Mouse (Mus musculus) spleen, embryonic (tissue): ENCODE measurements around the gene Pex1.
"Not testable (repeated sequence)": the region's sequence is repeated elsewhere in the genome, so short reads cannot be mapped to it uniquely, and the experiment has no call there.

ENCODE experiments used
- CTCF ChIA-PET: fragments of 350-600 bp; sonication (Branson Sonifier 250); formaldehyde crosslinking; loops from one replicate; lab custom pipeline; 2022; lab: Charles Lee

Gene Pex1

DNA sequence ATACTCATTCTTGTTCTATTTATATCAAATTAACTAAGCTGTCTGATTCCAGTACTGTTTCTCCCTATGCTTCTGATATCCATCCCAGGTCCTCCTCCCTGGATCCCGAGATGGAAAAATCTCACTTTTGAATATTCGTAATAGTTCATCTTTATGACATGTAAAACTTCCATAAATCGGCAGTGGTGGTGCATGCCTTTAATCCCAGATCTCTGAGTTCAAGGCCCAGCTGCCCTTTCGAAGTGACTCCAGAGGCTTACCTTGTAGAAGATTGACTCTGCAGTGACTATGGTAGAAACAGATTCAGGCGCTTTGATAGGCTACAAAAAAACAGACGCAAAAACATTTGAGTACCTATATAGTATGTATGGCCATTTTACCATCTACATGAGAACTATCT, 48.8 kb downstream of the Pex1 start:
- CTCF ChIA-PET: no interaction called here

DNA sequence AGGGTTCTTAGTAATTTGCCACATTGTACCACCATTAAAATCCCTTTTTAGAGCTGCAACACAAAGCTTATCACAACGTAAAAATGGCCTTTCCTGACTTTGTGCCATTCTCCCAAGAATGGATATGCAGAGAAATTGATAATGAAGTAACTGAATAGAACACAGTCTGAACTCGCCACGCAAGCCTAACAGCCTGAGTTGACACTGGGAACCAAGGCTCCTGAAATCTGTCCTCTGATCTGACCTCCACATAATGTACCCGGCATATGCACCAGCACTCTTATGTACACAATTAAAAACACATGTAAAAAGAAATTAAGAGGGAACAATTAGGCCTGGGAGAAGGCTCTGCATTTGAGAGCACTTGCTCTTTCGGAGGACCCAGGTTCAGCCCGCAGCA, 49.5 kb downstream of the Pex1 start:
- CTCF ChIA-PET: no interaction called here

DNA sequence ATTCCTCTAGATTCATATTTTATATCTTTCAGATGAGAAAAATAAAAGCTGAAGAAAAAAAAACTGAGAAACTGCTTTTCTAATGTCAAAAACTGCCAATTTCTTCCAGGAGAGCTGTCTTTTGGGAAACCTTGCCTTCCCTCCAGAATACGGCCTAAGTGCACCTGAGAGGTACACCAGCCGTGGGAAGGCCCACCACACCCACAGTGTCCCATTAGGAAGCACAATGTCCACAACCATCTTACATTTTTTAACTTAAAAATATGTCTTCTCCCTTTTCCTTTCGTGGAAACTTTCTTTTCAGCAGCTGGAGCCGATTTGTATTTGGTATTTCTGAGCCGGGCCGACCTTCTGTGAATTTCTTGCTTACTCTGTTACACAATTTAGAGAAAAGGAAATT, 50.7 kb downstream of the Pex1 start:
- CTCF ChIA-PET: interaction anchor here (0.6 to 0.7 kb wide), 2 partner anchors 243 to 295 kb away, joined by 3 to 4 read pairs; no protein-coding TSS in a partner anchor

DNA sequence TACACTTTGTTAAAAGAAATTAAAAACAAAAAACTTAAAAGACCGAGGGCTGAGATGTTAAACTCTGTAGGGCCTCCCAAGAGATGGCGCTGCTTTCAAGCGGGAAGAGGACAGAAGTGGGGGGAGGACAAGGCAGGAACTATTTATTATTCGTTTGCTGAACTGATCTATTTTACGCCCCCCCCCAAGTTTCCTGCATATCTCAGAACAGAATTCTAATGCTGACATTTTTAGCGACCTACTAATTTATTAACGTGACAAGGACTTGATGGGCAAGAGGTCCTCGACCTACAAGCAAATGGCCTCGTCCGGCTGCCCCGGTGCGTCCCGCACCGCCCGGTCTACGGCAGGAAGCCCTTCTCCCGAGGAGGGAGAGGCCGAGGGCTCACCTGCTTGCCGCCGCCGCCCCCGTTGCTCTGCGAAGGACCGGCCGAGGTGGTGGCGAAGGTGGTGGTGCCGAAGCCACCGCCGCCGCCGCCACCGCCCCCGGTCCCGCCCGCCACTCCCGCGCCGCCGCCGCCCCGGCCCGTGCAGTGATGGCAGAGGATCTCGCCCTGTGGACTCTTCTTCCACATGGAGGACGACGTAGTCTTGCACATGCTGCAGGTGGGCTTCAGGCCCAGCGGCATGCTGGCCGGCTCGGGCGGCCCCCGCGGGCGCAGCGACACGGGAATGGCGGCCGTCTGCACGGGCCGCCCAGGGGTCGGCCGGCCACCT, 51.3 kb downstream of the Pex1 start:
- CTCF ChIA-PET: interaction anchor here (0.6 to 1.6 kb wide), 3 partner anchors 156 to 295 kb away, joined by 3 to 5 read pairs (median 4); partner anchors contain the start of genes Ankib1 and Krit1

DNA sequence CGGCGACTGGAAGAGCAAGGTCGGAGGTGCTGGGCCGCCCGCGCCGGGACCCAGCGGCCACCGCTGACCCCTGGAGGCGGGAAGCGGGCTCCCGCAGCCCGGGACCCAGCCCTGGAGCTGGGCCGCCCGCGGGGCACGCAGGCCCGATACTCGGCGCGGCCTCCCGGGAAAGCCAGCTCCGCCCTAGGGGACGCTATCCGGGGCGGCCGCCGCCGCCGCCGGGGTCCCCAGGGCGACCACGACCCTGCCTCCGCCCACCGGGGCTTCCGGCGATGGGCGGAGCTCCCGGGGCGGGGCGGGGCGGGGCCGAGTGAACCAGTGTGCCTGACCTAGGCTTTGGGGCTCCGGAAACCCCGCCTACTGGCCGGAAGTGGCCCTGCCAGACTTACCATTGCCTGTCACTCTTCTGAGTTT, 51.8 kb downstream of the Pex1 start:
- CTCF ChIA-PET: interaction anchor here (1.6 kb wide), 1 partner anchor 155 kb away, joined by 5 read pairs; the partner anchor contains the start of genes Ankib1 and Krit1

DNA sequence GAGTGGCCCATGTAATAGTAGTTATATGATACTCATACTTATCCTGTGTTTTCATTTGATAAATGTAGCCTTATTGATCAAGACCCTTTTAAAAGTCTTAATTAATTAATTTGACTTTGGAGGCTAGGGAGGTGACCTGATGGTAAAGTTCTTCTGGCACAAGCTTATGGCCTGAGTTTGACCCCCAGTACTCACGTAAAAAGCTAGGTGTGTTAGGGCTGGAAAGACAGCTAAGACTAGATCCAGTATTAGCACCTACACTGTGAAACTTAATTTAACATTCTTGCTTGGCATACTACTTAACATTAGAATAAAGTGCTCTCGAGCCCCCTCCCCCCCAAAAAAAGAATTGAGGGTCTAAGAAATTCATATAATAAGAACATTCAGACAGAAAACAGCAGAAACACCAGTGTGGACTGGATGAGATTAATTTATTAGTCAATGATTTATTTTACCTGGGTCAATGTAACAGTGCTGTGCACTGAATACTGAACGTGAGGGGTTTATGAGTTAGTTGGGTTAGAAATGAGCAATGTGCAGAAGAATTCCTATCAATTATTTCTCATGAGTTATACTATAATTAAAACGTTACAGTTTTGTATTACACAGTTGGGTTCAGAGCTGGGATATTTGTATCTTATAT, 52.5 kb downstream of the Pex1 start:
- CTCF ChIA-PET: interaction anchor here (1.6 kb wide), 1 partner anchor 155 kb away, joined by 5 read pairs; the partner anchor contains the start of genes Ankib1 and Krit1

DNA sequence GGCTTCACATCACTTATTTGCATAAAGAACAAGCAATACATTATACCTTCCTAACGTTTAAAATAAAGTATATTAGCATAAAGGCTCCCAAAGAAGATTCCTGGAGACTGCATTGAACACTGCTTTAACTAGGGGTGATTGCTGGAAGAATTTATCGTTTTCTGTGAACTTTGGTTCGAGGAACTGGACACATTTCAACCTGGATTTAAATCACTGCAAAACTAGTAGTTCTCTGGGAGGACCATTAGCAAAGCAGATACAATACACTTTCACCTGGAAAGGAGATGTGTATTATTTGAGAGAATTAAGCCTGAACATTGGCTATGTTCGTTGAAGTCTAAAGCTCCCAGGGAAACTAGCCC, 53.0 kb downstream of the Pex1 start:
- CTCF ChIA-PET: interaction anchor here (1.6 kb wide), 1 partner anchor 154 kb away, joined by 5 read pairs; the partner anchor contains the start of genes Ankib1 and Krit1

DNA sequence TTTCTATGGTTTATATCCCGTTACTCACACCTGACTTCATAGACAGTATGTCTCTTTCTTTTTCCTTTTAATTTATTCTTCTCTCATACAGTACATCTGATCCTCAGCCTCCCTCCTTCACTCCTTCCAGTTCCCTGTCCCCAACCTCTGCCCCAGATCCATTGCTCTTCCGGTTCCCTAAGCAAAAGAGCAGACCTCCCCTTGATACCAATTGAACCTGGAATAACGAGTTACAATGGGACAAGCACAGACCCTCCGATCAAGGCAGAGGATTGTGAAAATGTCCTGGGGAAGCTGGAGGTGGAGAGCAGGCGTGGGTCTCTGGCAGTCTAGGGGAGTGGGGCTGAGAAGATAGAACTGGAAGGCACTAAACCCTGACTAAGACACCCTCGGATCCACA, 55.0 kb downstream of the Pex1 start, which contains the start of gene Tmbim7:
Tmbim7 (plus strand) TSS at position 301 of the 400 bp plus-strand sequence.
- CTCF ChIA-PET: no interaction called here

DNA sequence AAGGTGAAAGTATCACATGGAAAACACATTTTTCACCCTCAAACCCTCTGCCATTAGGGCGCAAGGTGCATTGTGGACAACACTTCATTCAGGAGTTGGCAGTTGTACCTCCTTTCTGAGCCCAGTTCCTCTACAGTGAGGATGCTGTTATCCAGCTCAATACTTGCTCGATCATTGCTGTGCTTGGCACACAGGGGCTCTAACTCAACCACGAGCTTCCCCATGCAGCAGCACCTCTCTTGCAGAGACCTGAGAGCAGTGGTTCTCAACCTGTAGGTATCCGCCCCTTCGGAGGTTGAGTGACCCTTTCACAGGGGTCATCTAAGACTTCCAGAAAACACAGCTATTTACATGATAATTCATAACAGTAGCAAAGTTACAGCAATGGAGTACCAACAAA, 55.8 kb downstream of the Pex1 start:
- CTCF ChIA-PET: interaction anchor here (0.6 kb wide), 1 partner anchor 18 kb away, joined by 4 read pairs; no protein-coding TSS in a partner anchor

DNA sequence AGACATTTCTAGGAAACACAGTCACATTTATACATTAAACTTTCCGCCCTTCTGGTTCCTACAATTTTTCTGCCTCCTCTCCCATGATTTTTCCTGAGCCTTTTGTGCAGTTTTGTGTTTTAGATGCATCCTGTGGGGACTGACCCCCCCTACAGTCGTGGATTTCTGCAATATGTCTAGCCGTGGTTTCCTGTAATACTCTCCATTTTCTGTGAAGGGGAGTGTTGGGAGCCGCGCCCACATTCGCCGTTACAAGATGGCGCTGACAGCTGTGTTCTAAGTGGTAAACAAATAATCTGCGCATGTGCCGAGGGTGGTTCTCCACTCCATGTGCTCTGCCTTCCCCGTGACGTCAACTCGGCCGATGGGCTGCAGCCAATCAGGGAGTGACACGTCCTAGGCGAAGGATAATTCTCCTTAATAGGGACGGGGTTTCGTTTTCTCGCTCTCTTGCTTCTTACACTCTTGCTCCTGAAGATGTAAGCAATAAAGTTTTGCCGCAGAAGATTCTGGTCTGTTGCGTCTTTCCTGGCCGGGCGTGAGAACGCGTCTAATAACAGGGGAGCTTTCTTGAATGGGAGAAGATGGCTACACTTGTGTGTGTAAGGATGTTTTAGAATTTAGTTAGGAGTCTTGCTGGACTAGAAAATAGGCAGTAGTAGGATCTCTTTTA, 57.2 kb downstream of the Pex1 start:
- CTCF ChIA-PET: not testable (repeated sequence)

DNA sequence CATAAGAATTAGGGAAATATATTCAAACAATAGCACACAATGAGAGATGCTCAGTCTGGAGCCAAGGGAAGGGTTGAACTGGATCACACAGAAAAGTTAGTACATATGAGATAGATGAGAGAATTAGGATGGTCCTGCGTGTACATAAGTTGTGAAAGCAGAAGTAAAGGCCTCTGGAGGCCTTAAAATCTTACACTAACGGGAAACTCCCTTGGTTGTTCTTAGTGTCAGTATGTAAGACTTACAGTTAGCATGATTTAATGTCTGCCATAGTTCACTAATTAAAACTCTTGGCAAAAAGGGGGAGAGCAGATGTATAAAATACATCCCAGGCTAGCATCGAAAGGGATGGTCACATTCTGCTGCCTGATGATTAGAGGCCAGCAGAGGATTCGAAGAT, 57.9 kb downstream of the Pex1 start:
- CTCF ChIA-PET: no interaction called here

DNA sequence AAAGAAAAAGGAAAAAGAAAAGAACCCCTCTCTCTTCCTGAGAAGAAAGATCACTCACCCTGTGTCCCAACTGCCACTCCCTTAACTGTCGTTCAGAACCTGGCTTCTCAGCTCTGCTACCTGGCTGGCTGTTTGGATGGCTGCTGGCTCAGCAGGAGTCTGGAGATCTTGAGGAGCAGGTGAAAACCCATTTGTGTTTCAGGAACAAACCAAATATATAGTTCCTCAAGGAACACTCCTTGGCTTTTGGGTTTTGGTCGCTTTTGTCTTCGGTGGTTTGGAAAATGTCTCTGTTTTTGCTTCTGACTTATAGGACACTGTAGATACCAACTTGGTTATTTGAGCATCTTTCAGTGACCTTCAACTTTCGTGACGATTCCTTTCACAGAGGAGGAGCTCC, 61.2 kb downstream of the Pex1 start, which contains the start of gene Gatad1:
Gatad1 (minus strand) TSS at position 101 of the 400 bp plus-strand sequence.
- CTCF ChIA-PET: no interaction called here

DNA sequence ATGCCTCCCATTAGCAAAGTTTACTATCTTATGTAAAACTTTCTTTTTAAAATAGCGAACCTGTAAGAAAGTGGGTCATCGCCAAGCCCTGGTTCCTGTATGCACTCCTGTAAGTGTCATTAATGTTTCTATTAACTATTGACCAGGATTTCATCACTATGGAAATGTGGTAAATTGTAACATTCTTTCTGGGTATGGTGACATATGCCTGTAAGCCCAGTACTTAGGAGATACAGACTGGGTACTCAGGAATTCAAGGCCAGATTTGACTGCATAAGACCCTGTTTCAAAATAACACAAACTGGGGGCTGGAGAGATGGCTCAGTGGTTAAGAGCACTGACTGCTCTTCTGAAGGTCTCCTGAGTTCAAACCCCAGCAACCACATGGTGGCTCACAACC, 69.4 kb downstream of the Pex1 start:
- CTCF ChIA-PET: no interaction called here

DNA sequence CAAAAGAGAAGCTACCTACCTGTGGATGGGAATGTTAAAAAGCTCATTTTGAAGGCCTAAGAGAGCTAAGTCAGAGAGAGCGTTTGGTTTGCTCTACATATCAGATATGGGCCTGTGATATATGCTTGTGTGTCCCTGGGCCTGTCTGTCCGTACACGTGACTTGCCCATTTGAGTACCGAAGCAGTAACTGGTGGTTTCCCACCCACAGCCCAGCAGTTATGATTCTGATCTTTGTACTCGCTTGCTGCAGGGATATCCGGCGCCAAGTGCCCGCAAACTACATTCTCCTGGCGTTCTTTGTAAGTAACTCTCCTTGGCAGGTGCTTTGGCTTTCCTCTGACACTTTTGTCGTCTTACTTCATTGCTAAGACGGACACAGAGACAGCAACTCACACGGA, 70.7 kb downstream of the Pex1 start:
- CTCF ChIA-PET: no interaction called here

DNA sequence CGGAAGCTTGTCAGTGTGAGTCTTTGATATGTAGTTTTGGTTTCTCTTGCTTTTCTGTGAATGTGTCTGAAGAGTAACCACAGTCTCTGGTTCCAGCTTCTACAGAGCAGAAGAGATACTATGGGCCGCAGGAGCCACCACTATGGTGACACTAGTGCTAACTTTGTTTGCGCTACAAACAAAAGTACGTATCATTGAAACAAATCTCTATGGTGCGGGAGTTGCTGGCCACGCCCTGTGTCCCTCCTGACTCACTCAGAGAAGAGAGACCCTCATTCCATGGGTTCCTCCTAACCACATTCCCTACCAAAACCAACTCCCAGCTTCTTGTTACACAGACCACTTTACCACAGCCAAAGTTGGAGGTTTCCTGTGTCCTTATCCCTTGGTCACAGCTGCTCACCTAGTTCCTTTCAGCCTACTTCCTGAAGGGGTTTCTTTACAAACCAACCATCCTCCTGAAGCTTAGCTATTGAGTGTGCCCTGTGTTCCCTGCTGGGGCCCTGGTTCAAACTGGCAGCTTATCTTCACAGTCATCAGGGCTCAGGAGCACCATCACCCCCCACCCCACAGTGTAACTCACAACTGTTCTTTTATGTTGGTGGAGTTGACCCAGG, 74.2 kb downstream of the Pex1 start:
- CTCF ChIA-PET: interaction anchor here (0.6 kb wide), 1 partner anchor 18 kb away, joined by 4 read pairs; no protein-coding TSS in a partner anchor
